Mouse (Mus musculus) liver, embryonic 14.5 days (tissue): Measurements from ENCODE around the gene Prkd1.

Source experiments
- CTCF ChIP-seq: IDR thresholded peaks from 2 replicates; pipeline ENCODE4 v1.5.1; 2016; ENCODE audit warnings: antibody characterized with exemption, low read depth, control low read depth
- EP300 ChIP-seq: IDR thresholded peaks from 2 replicates; pipeline ENCODE4 v1.6.1; 2016; ENCODE audit warnings: antibody characterized with exemption, low read depth

DNA sequence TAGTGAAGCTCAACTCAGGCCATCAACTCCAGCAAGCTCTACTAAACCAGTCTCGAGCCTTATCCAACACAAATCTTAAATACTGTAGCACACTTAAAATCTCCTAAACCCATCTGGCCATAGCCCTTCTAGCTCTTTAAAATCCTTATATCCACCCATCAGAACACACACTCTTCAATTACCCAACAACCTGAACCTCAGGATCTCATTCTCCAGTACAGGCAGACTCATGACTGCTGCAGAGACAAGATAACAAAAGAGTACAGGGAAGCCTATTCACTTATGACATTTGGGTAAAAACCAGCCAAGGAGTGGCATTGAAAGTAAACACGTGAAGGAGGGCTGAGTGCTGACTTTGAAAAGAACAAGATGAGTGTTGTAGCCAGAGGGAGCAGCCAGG is 55.4 kb downstream of the Prkd1 start:
- TF ChIP-seq CTCF, result no peak
- peak; percentile 40; the same call in 1 of the 2 replicates for TF ChIP-seq EP300
